Mouse (Mus musculus): Measurements from ENCODE around the gene Drg1. TPM values are rescaled to one million over a fixed set of nuclear protein-coding genes. Genes with fewer than 3 reads are reported as not detected.

Drg1 gene
- polyA plus RNA-seq, 1 experiment from 2014 or later, result 132 TPM

DNA sequence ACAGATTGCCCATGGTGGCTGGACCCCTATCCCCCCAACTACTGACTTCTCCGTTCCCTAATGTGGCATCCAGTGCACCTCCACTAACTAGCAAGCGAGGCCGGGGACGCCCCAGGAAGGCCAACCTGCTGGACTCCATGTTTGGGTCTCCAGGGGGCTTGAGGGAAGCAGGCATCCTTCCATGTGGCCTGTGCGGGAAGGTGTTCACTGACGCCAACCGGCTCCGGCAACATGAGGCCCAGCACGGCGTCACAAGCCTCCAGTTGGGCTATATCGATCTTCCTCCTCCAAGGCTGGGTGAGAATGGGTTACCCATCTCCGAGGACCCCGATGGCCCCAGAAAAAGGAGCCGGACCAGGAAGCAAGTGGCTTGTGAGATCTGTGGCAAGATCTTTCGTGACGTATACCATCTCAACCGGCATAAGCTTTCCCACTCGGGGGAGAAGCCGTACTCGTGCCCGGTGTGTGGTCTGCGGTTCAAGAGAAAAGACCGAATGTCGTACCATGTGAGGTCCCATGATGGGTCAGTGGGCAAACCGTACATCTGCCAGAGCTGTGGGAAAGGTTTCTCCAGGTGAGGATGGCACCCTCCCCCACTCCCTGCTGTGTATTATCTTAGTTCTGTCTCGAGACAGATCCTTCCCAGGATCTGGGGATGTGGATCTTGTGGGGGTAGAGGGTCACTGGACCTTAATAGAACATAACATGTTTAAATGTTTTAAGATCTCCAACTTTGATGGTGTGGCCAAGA is 25.3 kb upstream of the Drg1 start:
- H3K4me1 ChIP-seq (ENCODE audit: insufficient read depth, low read depth, low read length), result peaks cover 29% of the 10 kb centered on the region
- ATAC-seq (no peak), DNase-seq (ENCODE audit: low spot score) (peak; percentile 19)
- WGBS, result 1% methylated on average over 26 of the region's 26 CpGs
- no peaks in the 10 kb centered on the region for H3K9me3 ChIP-seq (ENCODE audit: low read length)
- H3K4me2 ChIP-seq (replicated peaks; ENCODE audit: low read depth, low read length), result peak overlapping the region; percentile 99
- H3K9ac ChIP-seq (replicated peaks; ENCODE audit: low read depth), result peak overlapping the region; percentile 80
- H3K36me3 ChIP-seq (ENCODE audit: insufficient read depth, low read length), result 0 out of 2 replicates have a peak, but pooled peaks cover 5% of the 10 kb centered on the region
- H3K4me3 ChIP-seq (ENCODE audit: low read depth, low read length), result peak overlapping the region; percentile 84
- H3K27me3 ChIP-seq (replicated peaks; ENCODE audit: insufficient read depth, low read length), result no peaks in the 10 kb centered on the region
- peak overlapping the region; percentile 98 for H3K27ac ChIP-seq (ENCODE audit: low read length)
- TF ChIP-seq EP300 (IDR thresholded peaks at IDR 0.05) (no peak), CTCF (IDR thresholded peaks at IDR 0.05) (no peak)

DNA sequence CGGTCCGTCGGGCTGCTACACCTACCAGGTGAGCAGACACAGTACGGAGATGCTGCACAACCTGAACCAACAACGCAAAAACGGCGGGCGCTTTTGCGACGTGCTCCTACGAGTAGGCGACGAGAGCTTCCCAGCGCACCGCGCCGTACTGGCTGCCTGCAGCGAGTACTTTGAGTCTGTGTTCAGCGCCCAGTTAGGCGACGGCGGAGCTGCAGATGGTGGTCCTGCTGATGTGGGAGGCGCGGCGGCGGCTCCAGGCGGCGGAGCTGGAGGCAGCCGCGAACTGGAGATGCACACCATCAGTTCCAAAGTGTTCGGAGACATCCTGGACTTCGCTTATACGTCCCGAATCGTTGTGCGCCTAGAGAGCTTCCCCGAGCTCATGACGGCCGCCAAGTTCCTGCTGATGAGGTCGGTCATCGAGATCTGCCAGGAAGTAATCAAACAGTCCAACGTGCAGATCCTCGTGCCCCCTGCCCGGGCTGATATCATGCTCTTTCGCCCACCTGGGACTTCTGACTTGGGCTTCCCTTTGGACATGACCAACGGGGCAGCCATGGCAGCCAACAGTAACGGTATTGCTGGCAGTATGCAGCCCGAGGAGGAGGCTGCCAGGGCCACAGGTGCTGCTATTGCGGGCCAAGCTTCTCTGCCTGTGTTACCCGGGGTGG is 24.6 kb upstream of the Drg1 start:
- no peaks in the 10 kb centered on the region for H3K9me3 ChIP-seq (ENCODE audit: low read length)
- WGBS, result under 1% methylated on average over 50 of the region's 50 CpGs
- peaks cover 29% of the 10 kb centered on the region for H3K4me1 ChIP-seq (ENCODE audit: insufficient read depth, low read depth, low read length)
- 0 out of 2 replicates have a peak, but pooled peaks cover 5% of the 10 kb centered on the region for H3K36me3 ChIP-seq (ENCODE audit: insufficient read depth, low read length)
- TF ChIP-seq CTCF (IDR thresholded peaks at IDR 0.05) (no peak), EP300 (IDR thresholded peaks at IDR 0.05) (no peak)
- peak overlapping the region; percentile 98 for H3K27ac ChIP-seq (ENCODE audit: low read length)
- H3K4me3 ChIP-seq (ENCODE audit: low read depth, low read length), result peak overlapping the region; percentile 84
- H3K9ac ChIP-seq (replicated peaks; ENCODE audit: low read depth), result peak overlapping the region; percentile 80
- no peak for ATAC-seq
- H3K4me2 ChIP-seq (replicated peaks; ENCODE audit: low read depth, low read length), result peak overlapping the region; percentile 99
- H3K27me3 ChIP-seq (replicated peaks; ENCODE audit: insufficient read depth, low read length), result no peaks in the 10 kb centered on the region
- peak; percentile 58 for DNase-seq (ENCODE audit: low spot score)

DNA sequence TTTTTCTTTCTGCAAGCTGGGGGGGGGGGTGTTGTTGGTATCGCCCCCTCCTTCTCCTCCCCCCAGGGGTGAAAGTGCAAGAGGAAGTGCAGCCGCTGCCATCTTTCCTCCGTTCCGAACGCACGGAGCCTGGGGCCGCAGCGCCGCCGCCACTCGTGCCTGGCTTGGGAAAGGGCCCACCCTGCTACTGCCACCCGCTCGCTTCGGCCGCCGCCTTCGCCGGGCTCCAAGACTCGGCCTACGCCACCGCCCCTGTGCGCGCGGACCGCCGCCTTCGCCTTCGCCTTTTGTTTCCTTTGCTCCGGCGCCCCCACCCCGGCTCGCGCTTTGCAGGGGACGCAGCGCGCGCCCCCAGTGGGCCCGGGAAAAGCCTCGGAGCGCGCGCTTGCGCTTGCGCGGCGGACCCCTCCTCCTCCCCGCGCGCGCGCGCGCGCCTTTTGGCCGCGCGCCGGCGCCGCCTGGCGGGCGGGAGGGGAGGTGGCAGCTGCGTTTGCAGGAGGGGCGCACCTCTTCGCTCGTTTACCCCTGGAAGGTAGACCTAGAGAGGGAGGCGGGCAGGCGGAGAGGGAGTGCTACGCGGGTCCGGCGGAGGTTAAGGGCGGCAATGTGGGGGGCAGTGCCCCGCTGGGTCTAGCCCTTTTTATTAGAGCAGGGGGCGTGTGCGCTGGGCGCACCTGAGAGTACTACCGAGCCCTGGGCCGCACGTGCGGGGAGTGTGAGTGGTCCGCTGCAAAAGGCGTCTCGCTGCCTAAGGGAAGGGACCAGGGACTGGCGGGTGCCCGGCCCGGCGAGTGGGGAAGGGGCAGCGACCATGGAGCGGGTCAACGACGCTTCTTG is 23.8 kb upstream of the Drg1 start:
- WGBS, result under 1% methylated on average over 65 of the region's 92 CpGs
- Histone ChIP-seq H3K4me2 (replicated peaks; ENCODE audit: low read depth, low read length) (peak overlapping the region; percentile 99), H3K27ac (ENCODE audit: low read length) (peak overlapping the region; percentile 98), H3K36me3 (ENCODE audit: insufficient read depth, low read length) (0 out of 2 replicates have a peak, but pooled peaks cover 5% of the 10 kb centered on the region), H3K4me1 (ENCODE audit: insufficient read depth, low read depth, low read length) (peaks cover 29% of the 10 kb centered on the region), H3K4me3 (ENCODE audit: low read depth, low read length) (peak overlapping the region; percentile 84), H3K9ac (replicated peaks; ENCODE audit: low read depth) (peak overlapping the region; percentile 80), H3K27me3 (replicated peaks; ENCODE audit: insufficient read depth, low read length) (no peaks in the 10 kb centered on the region), H3K9me3 (ENCODE audit: low read length) (no peaks in the 10 kb centered on the region)
- TF ChIP-seq CTCF (IDR thresholded peaks at IDR 0.05) (peak; percentile 67), EP300 (IDR thresholded peaks at IDR 0.05) (no peak)
- DNase-seq (ENCODE audit: low spot score) (peak; percentile 92), ATAC-seq (peak; percentile 77)

DNA sequence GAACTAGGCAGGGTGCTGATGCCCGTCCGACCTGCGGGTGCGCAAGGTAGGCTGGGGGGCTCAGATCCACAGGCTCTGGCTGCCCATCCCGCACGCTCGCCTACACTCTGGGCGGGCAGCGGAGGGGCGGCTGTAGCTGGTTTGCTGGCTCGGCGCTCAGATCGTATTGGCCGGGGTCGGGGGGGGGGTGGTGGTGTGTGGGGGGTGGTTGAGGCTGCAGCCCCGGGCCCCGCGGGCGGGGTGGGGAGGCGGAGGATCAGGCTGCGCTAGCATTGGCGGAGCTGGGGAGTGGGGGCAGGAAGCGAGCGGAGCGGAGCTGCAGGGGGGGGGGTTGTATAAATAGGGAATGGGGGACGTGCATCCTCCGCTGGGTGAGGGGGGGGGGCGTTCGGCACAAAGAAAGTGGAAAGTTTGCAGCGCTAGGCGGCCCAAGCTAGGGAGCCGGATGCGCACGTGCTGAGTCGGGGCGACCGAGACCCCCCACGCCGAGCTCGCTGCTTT is 23.1 kb upstream of the Drg1 start:
- WGBS, result 0% methylated on average over 15 of the region's 40 CpGs
- Histone ChIP-seq H3K9me3 (ENCODE audit: low read length) (no peaks in the 10 kb centered on the region), H3K27me3 (replicated peaks; ENCODE audit: insufficient read depth, low read length) (no peaks in the 10 kb centered on the region), H3K4me1 (ENCODE audit: insufficient read depth, low read depth, low read length) (peaks cover 29% of the 10 kb centered on the region), H3K4me2 (replicated peaks; ENCODE audit: low read depth, low read length) (peak overlapping the region; percentile 99), H3K36me3 (ENCODE audit: insufficient read depth, low read length) (0 out of 2 replicates have a peak, but pooled peaks cover 5% of the 10 kb centered on the region), H3K9ac (replicated peaks; ENCODE audit: low read depth) (peak overlapping the region; percentile 80), H3K27ac (ENCODE audit: low read length) (peak overlapping the region; percentile 98), H3K4me3 (ENCODE audit: low read depth, low read length) (peak overlapping the region; percentile 84)
- peak; percentile 14 for TF ChIP-seq EP300 (IDR thresholded peaks at IDR 0.05)
- TF ChIP-seq CTCF (IDR thresholded peaks at IDR 0.05), result no peak
- DNase-seq (ENCODE audit: low spot score), result peak; percentile 86
- peak; percentile 78 for ATAC-seq

DNA sequence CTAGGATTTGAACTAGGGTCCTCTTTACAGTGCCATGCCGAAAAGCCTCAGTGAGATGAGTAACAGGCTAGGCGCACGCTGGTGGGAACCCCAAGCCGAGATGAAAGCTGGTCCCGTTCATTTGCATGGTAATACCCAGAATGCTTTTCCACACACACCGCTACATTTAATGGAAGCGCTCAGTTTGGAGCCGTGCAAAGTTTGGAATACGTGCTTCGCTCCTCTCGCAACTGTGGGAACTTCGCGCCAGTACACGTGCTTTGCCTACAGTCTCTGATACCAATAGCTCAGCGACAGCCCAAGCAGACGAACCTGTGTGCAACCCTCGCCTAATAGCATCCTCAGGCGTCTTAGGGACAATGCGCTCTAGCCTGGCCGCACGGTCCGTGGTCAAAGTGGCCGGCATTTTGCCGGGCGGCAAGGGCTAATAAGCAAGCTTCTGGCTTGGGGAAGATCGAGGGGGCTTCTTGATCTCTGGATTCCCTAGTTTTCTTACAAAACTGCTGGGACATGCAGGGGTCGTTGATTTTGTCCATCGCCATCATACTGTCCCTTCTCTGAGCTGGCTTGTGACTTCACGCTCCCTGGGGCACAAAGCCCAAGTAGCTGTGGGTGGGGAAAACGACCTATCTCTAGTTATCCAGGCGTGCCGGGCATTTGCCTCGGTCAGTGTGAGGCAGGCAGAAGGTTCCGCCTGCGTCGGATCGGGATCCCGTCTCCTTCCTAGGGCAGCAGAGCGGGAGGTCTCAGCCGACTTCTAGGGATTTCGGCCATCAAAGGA is 22.5 kb upstream of the Drg1 start, which contains the start of gene Patz1:
Gene Patz1 (plus strand): TSS at position 354 of the 781 bp plus-strand sequence.
- Histone ChIP-seq H3K4me1 (ENCODE audit: insufficient read depth, low read depth, low read length) (peaks cover 29% of the 10 kb centered on the region), H3K4me2 (replicated peaks; ENCODE audit: low read depth, low read length) (peak within 1 kb of the TSS; percentile 99), H3K27ac (ENCODE audit: low read length) (peak within 1 kb of the TSS; percentile 98), H3K9ac (replicated peaks; ENCODE audit: low read depth) (peak within 1 kb of the TSS; percentile 80), H3K9me3 (ENCODE audit: low read length) (no peaks in the 10 kb centered on the region), H3K36me3 (ENCODE audit: insufficient read depth, low read length) (0 out of 2 replicates have a peak, but pooled peaks cover 3% of the 10 kb centered on the region), H3K4me3 (ENCODE audit: low read depth, low read length) (peak within 1 kb of the TSS; percentile 84), H3K27me3 (replicated peaks; ENCODE audit: insufficient read depth, low read length) (no peaks in the 10 kb centered on the region)
- ATAC-seq (peak; percentile 11), DNase-seq (ENCODE audit: low spot score) (peak; percentile 49)
- WGBS, result 1% methylated on average over 41 of the region's 41 CpGs
- TF ChIP-seq CTCF (IDR thresholded peaks at IDR 0.05) (no peak), EP300 (IDR thresholded peaks at IDR 0.05) (no peak)
